8 mouse cellular contexts compared by ENCODE assay signal in the genomic region with DNA sequence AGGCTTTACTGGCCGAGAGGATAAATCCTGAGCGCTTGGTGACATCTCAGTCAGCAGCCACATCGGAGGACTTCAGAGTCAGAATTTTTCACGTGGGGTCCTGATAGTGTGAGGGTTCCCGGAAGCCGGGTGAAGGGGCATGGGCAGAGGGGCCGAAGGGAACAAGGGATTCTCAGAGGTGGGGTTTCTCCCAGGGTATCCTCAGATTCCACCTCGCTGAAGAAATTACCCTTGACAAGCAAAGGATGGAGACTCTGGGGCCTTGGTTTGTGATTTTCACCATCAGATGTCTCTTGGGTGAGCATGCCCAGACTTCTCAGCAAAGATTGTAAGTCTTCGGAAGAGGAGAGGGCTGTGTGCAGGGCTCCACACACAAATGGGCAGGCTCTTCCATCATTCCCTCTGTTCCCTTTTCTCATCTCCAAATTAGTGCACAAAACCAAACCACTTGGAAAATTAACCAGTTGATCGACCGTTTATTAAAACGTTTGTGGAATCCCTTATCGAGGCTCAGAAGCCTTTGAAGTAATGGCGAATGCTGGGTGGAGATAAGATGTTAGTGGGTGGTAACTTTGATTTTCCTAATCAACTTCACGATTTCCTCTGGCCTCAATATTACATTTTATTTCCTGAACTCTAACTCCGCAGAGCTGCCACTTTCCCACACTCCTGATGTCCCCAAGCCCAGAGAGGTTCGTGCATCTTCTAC. TPM values are rescaled to one million over a fixed set of nuclear protein-coding genes. Genes with fewer than 3 reads are reported as not detected.
A peak's percentile ranks its signal among the peaks of the same experiment; 100 is the strongest.
DNase-seq lines count a peak whose midpoint lies in the region; ATAC-seq and TF ChIP-seq lines count a peak whose summit lies in the region.

A gene (plus strand): TSS at position 38 of the 709 bp plus-strand sequence.

- H3K79me2 ChIP-seq in liver, adult 2 months (ENCODE audit: control insufficient read depth, insufficient read depth, low read length): no peaks in the 10 kb centered on the region

- intact Hi-C loops in left cerebral cortex, postnatal 36 days (cut with DNase I): loop anchor here (2.0 kb wide), 1 partner anchor 59 kb away; no protein-coding TSS in a partner anchor

- H3K4me3 ChIP-seq in liver, adult 2 months (ENCODE audit: insufficient read depth, low read depth, low read length): peak within 1 kb of the TSS; percentile 69
- peak within 1 kb of the TSS; percentile 46 for H3K4me3 ChIP-seq in cortical plate, adult 2 months (ENCODE audit: insufficient read depth, low read length)
- H3K4me3 ChIP-seq in heart, embryonic 13.5 days: peak within 1 kb of the TSS; percentile 83
- peak within 1 kb of the TSS; percentile 78 for H3K4me3 ChIP-seq in small intestine, adult 2 months (ENCODE audit: low read depth, low read length)

- no peaks in the 10 kb centered on the region for H3K36me3 ChIP-seq in liver, adult 2 months (ENCODE audit: control insufficient read depth, insufficient read depth, low read length)
- 0 out of 2 replicates have a peak, but pooled peaks cover 2% of the 10 kb centered on the region for H3K36me3 ChIP-seq in heart, embryonic 13.5 days
- no peaks in the 10 kb centered on the region for H3K36me3 ChIP-seq in small intestine, adult 2 months (ENCODE audit: control insufficient read depth, insufficient read depth, low read length)

- no peak for DNase-seq in liver, adult 2 months (ENCODE audit: extremely low read depth, low read depth, low spot score)
- DNase-seq in liver: no peak
- DNase-seq in left cerebral cortex, postnatal 36 days (ENCODE audit: low spot score in 2 of 2): no peak
- no peak for DNase-seq in ovary, postnatal 36 days (ENCODE audit: low spot score)
- DNase-seq in urinary bladder, postnatal 25 days (ENCODE audit: low spot score): no peak

- no peak for ATAC-seq in heart, embryonic 13.5 days (ENCODE audit: extremely low read depth, insufficient number of reproducible peaks, low FRiP score, low TSS enrichment)

- peak within 1 kb of the TSS; percentile 32 for H3K27ac ChIP-seq in liver, adult 2 months (replicated peaks; ENCODE audit: insufficient read depth, low read depth, low read length)
- H3K27ac ChIP-seq in cortical plate, adult 2 months (ENCODE audit: insufficient read depth, low read length): peak within 1 kb of the TSS; percentile 48
- peak within 1 kb of the TSS; percentile 94 for H3K27ac ChIP-seq in heart, embryonic 13.5 days (replicated peaks)
- H3K27ac ChIP-seq in small intestine, adult 2 months (ENCODE audit: insufficient read depth, low read depth, low read length): peak within 1 kb of the TSS; percentile 57

- no peak for TF ChIP-seq CTCF in liver, adult 2 months (IDR thresholded peaks at IDR 0.05; ENCODE audit: low read depth, low read length)
- TF ChIP-seq CTCF in cortical plate, adult 2 months (IDR thresholded peaks at IDR 0.05; ENCODE audit: extremely low read depth, insufficient read depth, low read length): no peak
- no peak; the same call in 1 of the 2 replicates for TF ChIP-seq CTCF in small intestine, adult 2 months (IDR thresholded peaks at IDR 0.05; ENCODE audit: extremely low read depth, insufficient read length, insufficient replicate concordance, low read depth, low read length)

- 0 out of 2 replicates have a peak, but pooled peaks cover 2% of the 10 kb centered on the region for H3K4me1 ChIP-seq in liver, adult 2 months (ENCODE audit: control insufficient read depth, insufficient read depth, low read length)
- no peaks in the 10 kb centered on the region for H3K4me1 ChIP-seq in cortical plate, adult 2 months (ENCODE audit: control insufficient read depth, insufficient read depth, low read length)
- H3K4me1 ChIP-seq in heart, embryonic 13.5 days: peaks cover 39% of the 10 kb centered on the region
- peaks cover 9% of the 10 kb centered on the region for H3K4me1 ChIP-seq in small intestine, adult 2 months (ENCODE audit: control insufficient read depth, insufficient read depth, insufficient read length, low read length)

- WGBS in liver, adult 2 months: 33% methylated on average over 17 of the region's 17 CpGs
- WGBS in heart, embryonic 13.5 days: 15% methylated on average over 17 of the region's 17 CpGs
- 26% methylated on average over 17 of the region's 17 CpGs for WGBS in small intestine, adult 2 months

- no peak for TF ChIP-seq POLR2A in liver, adult 2 months (IDR thresholded peaks at IDR 0.05; ENCODE audit: extremely low read depth, insufficient read depth, low read length)
- TF ChIP-seq POLR2A in cortical plate, adult 2 months (IDR thresholded peaks at IDR 0.05; ENCODE audit: extremely low read depth, insufficient read depth, low read length): no peak
- no peak for TF ChIP-seq POLR2A in small intestine, adult 2 months (IDR thresholded peaks at IDR 0.05; ENCODE audit: low read depth, low read length)

- H3K27me3 ChIP-seq in liver, adult 2 months (ENCODE audit: control insufficient read depth, insufficient read depth, low read length): peaks cover 2% of the 10 kb centered on the region; the same call in 1 of the 2 replicates
- peaks cover 14% of the 10 kb centered on the region; the same call in 1 of the 2 replicates for H3K27me3 ChIP-seq in heart, embryonic 13.5 days (replicated peaks)
- peaks cover 8% of the 10 kb centered on the region for H3K27me3 ChIP-seq in small intestine, adult 2 months (ENCODE audit: control insufficient read depth, insufficient read depth, low read length)

- H3K9me3 ChIP-seq in heart, embryonic 13.5 days: no peaks in the 10 kb centered on the region

- peak within 1 kb of the TSS; percentile 77 for H3K4me2 ChIP-seq in heart, embryonic 13.5 days

- H3K9ac ChIP-seq in liver, adult 2 months (ENCODE audit: low read depth, low read length): peak within 1 kb of the TSS; percentile 86
- peak within 1 kb of the TSS; percentile 99 for H3K9ac ChIP-seq in heart, embryonic 13.5 days

RNA-seq across cellular contexts. Expression of the gene that starts here (rescaled TPM):
- total RNA-seq in liver, adult 2 months (2014; rRNA removed): 0.87 and 1.5 TPM in 2 replicates
- polyA plus RNA-seq in liver, adult 2 months (2012; rRNA removed): 1.1 and 1.7 TPM in 2 replicates
- polyA plus RNA-seq in cortical plate, adult 2 months (2012; rRNA removed): 22.3 and 23.9 TPM in 2 replicates
- 16.8 and 18.1 TPM in 2 replicates for polyA plus RNA-seq in heart, embryonic 13.5 days (2015; fragmentation: Nextera tagmentation; extraction: Ambion mirVana)
- 10 to 100 TPM; 23.9 to 31.7 TPM for total RNA-seq in left cerebral cortex, postnatal 36 days (2021)
- polyA plus RNA-seq in small intestine, adult 2 months (2012; rRNA removed): 12.3 and 13.3 TPM in 2 replicates

Comparison
In these comparisons a context has a peak if more than half of its experiments do, and no peak if none do; other contexts are left out.
1. RNA of the gene that starts here (total RNA-seq): 23.9 to 31.7 TPM in left cerebral cortex, postnatal 36 days; 0.87 to 1.5 TPM in liver, adult 2 months; every median in the first group is over 10 times any median in the second.
2. H3K27ac ChIP-seq: peak in every context shown above with its lines; median percentile 94 in heart, embryonic 13.5 days; 57 in small intestine, adult 2 months; 48 in cortical plate, adult 2 months; 32 in liver, adult 2 months.
3. Peak in every context shown above with its lines, with median percentiles within 50 percentile points of each other: H3K4me3 ChIP-seq.